Mouse (Mus musculus): ENCODE results near the gene Hist1h4b. TPM values are rescaled to one million over a fixed set of nuclear protein-coding genes. Genes with fewer than 3 reads are reported as not detected.
A peak's percentile ranks its signal among the peaks of the same experiment; 100 is the strongest.
"Not testable (repeated sequence)": the region's sequence is repeated elsewhere in the genome, so short reads cannot be mapped to it uniquely, and the experiment has no call there.

The Hist1h4b gene
- total and polyA plus RNA-seq, 2 experiments = 63.4 TPM; not detected in 1

GRCm38 (mm10) chr13:23716261-23717042 lies 40.4 kb upstream of the Hist1h4b start:
- DNase-seq (ENCODE audit: extremely low read depth, low read depth, low spot score) = peak; percentile 58
- no peak for TF ChIP-seq CTCF (IDR thresholded peaks at IDR 0.05; ENCODE audit: low read depth, low read length)
- TF ChIP-seq POLR2A (IDR thresholded peaks at IDR 0.05; ENCODE audit: extremely low read depth, insufficient read depth, low read length) = no peak
- peaks cover 12% of the 10 kb centered on the region; the same call in 1 of the 2 replicates for H3K4me1 ChIP-seq (ENCODE audit: control insufficient read depth, insufficient read depth, low read length)
- WGBS = 77% methylated on average over 5 of the region's 5 CpGs
- no peak overlapping the region for H3K27ac ChIP-seq (replicated peaks; ENCODE audit: insufficient read depth, low read depth, low read length)
- H3K79me2 ChIP-seq (ENCODE audit: control insufficient read depth, insufficient read depth, low read length) = no peaks in the 10 kb centered on the region
- no peak overlapping the region for H3K4me3 ChIP-seq (ENCODE audit: insufficient read depth, low read depth, low read length)
- H3K27me3 ChIP-seq (ENCODE audit: control insufficient read depth, insufficient read depth, low read length) = no peaks in the 10 kb centered on the region
- H3K36me3 ChIP-seq (ENCODE audit: control insufficient read depth, insufficient read depth, low read length) = no peaks in the 10 kb centered on the region
- no peak overlapping the region for H3K9ac ChIP-seq (ENCODE audit: low read depth, low read length)

GRCm38 (mm10) chr13:23717176-23717575 lies 39.6 kb upstream of the Hist1h4b start:
- TF ChIP-seq CTCF (IDR thresholded peaks at IDR 0.05; ENCODE audit: low read depth, low read length) (no peak), POLR2A (IDR thresholded peaks at IDR 0.05; ENCODE audit: extremely low read depth, insufficient read depth, low read length) (no peak)
- no peak for DNase-seq (ENCODE audit: extremely low read depth, low read depth, low spot score)
- Histone ChIP-seq H3K4me3 (ENCODE audit: insufficient read depth, low read depth, low read length) (no peak overlapping the region), H3K79me2 (ENCODE audit: control insufficient read depth, insufficient read depth, low read length) (no peaks in the 10 kb centered on the region), H3K4me1 (ENCODE audit: control insufficient read depth, insufficient read depth, low read length) (peaks cover 12% of the 10 kb centered on the region; the same call in 1 of the 2 replicates), H3K27ac (replicated peaks; ENCODE audit: insufficient read depth, low read depth, low read length) (peak overlapping the region; percentile 36), H3K9ac (ENCODE audit: low read depth, low read length) (no peak overlapping the region), H3K36me3 (ENCODE audit: control insufficient read depth, insufficient read depth, low read length) (no peaks in the 10 kb centered on the region), H3K27me3 (ENCODE audit: control insufficient read depth, insufficient read depth, low read length) (no peaks in the 10 kb centered on the region)
- 64% methylated on average over 11 of the region's 11 CpGs for WGBS

GRCm38 (mm10) chr13:23717593-23718245 lies 39.1 kb upstream of the Hist1h4b start:
- 11% methylated on average over 2 of the region's 2 CpGs for WGBS
- not testable (repeated sequence) for H3K4me3 ChIP-seq (ENCODE audit: insufficient read depth, low read depth, low read length); H3K36me3 ChIP-seq (ENCODE audit: control insufficient read depth, insufficient read depth, low read length); H3K27me3 ChIP-seq (ENCODE audit: control insufficient read depth, insufficient read depth, low read length); H3K9ac ChIP-seq (ENCODE audit: low read depth, low read length); H3K79me2 ChIP-seq (ENCODE audit: control insufficient read depth, insufficient read depth, low read length)
- peak; percentile 68 for DNase-seq (ENCODE audit: extremely low read depth, low read depth, low spot score)
- Histone ChIP-seq H3K4me1 (ENCODE audit: control insufficient read depth, insufficient read depth, low read length) (peaks cover 12% of the 10 kb centered on the region; the same call in 1 of the 2 replicates), H3K27ac (replicated peaks; ENCODE audit: insufficient read depth, low read depth, low read length) (peak overlapping the region; percentile 36)

- no peak for DNase-seq (ENCODE audit: extremely low read depth, low read depth, low spot score)
- 96% methylated on average over 4 of the region's 4 CpGs for WGBS
- no peak for TF ChIP-seq POLR2A (IDR thresholded peaks at IDR 0.05; ENCODE audit: extremely low read depth, insufficient read depth, low read length)
- TF ChIP-seq CTCF (IDR thresholded peaks at IDR 0.05; ENCODE audit: low read depth, low read length) = no peak
- Histone ChIP-seq H3K4me1 (ENCODE audit: control insufficient read depth, insufficient read depth, low read length) (peaks cover 12% of the 10 kb centered on the region), H3K9ac (ENCODE audit: low read depth, low read length) (no peak overlapping the region), H3K79me2 (ENCODE audit: control insufficient read depth, insufficient read depth, low read length) (no peaks in the 10 kb centered on the region), H3K36me3 (ENCODE audit: control insufficient read depth, insufficient read depth, low read length) (no peaks in the 10 kb centered on the region), H3K27ac (replicated peaks; ENCODE audit: insufficient read depth, low read depth, low read length) (no peak overlapping the region), H3K4me3 (ENCODE audit: insufficient read depth, low read depth, low read length) (no peak overlapping the region), H3K27me3 (ENCODE audit: control insufficient read depth, insufficient read depth, low read length) (no peaks in the 10 kb centered on the region)
These were observed 32.6 kb upstream of the Hist1h4b start for GRCm38 (mm10) chr13:23724239-23724638.

- WGBS = 44% methylated on average over 1 of the region's 1 CpGs
- TF ChIP-seq CTCF (IDR thresholded peaks at IDR 0.05; ENCODE audit: low read depth, low read length) (no peak), POLR2A (IDR thresholded peaks at IDR 0.05; ENCODE audit: extremely low read depth, insufficient read depth, low read length) (no peak)
- Histone ChIP-seq H3K4me3 (ENCODE audit: insufficient read depth, low read depth, low read length) (no peak overlapping the region), H3K79me2 (ENCODE audit: control insufficient read depth, insufficient read depth, low read length) (no peaks in the 10 kb centered on the region), H3K27ac (replicated peaks; ENCODE audit: insufficient read depth, low read depth, low read length) (no peak overlapping the region), H3K9ac (ENCODE audit: low read depth, low read length) (no peak overlapping the region), H3K36me3 (ENCODE audit: control insufficient read depth, insufficient read depth, low read length) (no peaks in the 10 kb centered on the region), H3K4me1 (ENCODE audit: control insufficient read depth, insufficient read depth, low read length) (peaks cover 19% of the 10 kb centered on the region), H3K27me3 (ENCODE audit: control insufficient read depth, insufficient read depth, low read length) (no peaks in the 10 kb centered on the region)
- peak; percentile 96 for DNase-seq (ENCODE audit: extremely low read depth, low read depth, low spot score)
These were observed 31.6 kb upstream of the Hist1h4b start for GRCm38 (mm10) chr13:23725213-23725612.
